Mouse (Mus musculus): ENCODE measurements at regions not wholly inside any gene's neighbourhood (a gene's known extent, or its start where the extent isn't known, plus 50 kb on each side); places are given as distances from the start of the nearest gene placed in this dataset.

GRCm38 (mm10) chr8:109417971-109418370 lies 75.9 kb upstream of the Pmfbp1 start:
- no peaks in the 10 kb centered on the region for H3K36me3 ChIP-seq (ENCODE audit: control insufficient read depth, insufficient read depth, low read length)
- no peak overlapping the region for H3K4me2 ChIP-seq (ENCODE audit: low read depth, low read length)
- no peak overlapping the region for H3K9ac ChIP-seq (ENCODE audit: low read length)
- H3K27me3 ChIP-seq (ENCODE audit: control insufficient read depth, insufficient read depth, low read length) = no peaks in the 10 kb centered on the region
- no peaks in the 10 kb centered on the region for H3K4me1 ChIP-seq (ENCODE audit: control insufficient read depth, insufficient read depth, low read length)
- WGBS = 44% methylated on average over 12 of the region's 12 CpGs
- ATAC-seq (ENCODE audit: insufficient read depth, low FRiP score) = no peak
- H3K4me3 ChIP-seq (replicated peaks; ENCODE audit: low read length) = no peak overlapping the region
- no peak overlapping the region for H3K27ac ChIP-seq (ENCODE audit: low read length)
- no peaks in the 10 kb centered on the region for H3K9me3 ChIP-seq (replicated peaks; ENCODE audit: control insufficient read depth, low read length)

- ATAC-seq (ENCODE audit: insufficient read depth, low FRiP score) = no peak
- WGBS = 56% methylated on average over 4 of the region's 4 CpGs
- Histone ChIP-seq H3K9ac (ENCODE audit: low read length) (no peak overlapping the region), H3K9me3 (replicated peaks; ENCODE audit: control insufficient read depth, low read length) (no peaks in the 10 kb centered on the region), H3K27me3 (ENCODE audit: control insufficient read depth, insufficient read depth, low read length) (no peaks in the 10 kb centered on the region), H3K36me3 (ENCODE audit: control insufficient read depth, insufficient read depth, low read length) (no peaks in the 10 kb centered on the region), H3K4me2 (ENCODE audit: low read depth, low read length) (no peak overlapping the region), H3K27ac (ENCODE audit: low read length) (no peak overlapping the region), H3K4me1 (ENCODE audit: control insufficient read depth, insufficient read depth, low read length) (no peaks in the 10 kb centered on the region), H3K4me3 (replicated peaks; ENCODE audit: low read length) (no peak overlapping the region)
Measured at GRCm38 (mm10) chr8:109419029-109419596, 74.7 kb upstream of the Pmfbp1 start.

- 61% methylated on average over 5 of the region's 5 CpGs for WGBS
- Histone ChIP-seq H3K36me3 (ENCODE audit: control insufficient read depth, insufficient read depth, low read length) (no peaks in the 10 kb centered on the region), H3K27ac (ENCODE audit: low read length) (no peak overlapping the region), H3K9me3 (replicated peaks; ENCODE audit: control insufficient read depth, low read length) (no peaks in the 10 kb centered on the region), H3K4me2 (ENCODE audit: low read depth, low read length) (no peak overlapping the region), H3K4me3 (replicated peaks; ENCODE audit: low read length) (no peak overlapping the region), H3K4me1 (ENCODE audit: control insufficient read depth, insufficient read depth, low read length) (no peaks in the 10 kb centered on the region), H3K27me3 (ENCODE audit: control insufficient read depth, insufficient read depth, low read length) (no peaks in the 10 kb centered on the region), H3K9ac (ENCODE audit: low read length) (no peak overlapping the region)
- no peak for ATAC-seq (ENCODE audit: insufficient read depth, low FRiP score)
Measured at GRCm38 (mm10) chr8:109424004-109424403, 69.8 kb upstream of the Pmfbp1 start.

GRCm38 (mm10) chr8:109428551-109428950 lies 65.3 kb upstream of the Pmfbp1 start:
- H3K4me1 ChIP-seq (ENCODE audit: control insufficient read depth, insufficient read depth, low read length) = no peaks in the 10 kb centered on the region
- 63% methylated on average over 9 of the region's 9 CpGs for WGBS

GRCm38 (mm10) chr8:109434538-109434937 lies 59.3 kb upstream of the Pmfbp1 start:
- Histone ChIP-seq H3K4me1 (ENCODE audit: control insufficient read depth, insufficient read depth, low read length) (no peaks in the 10 kb centered on the region), H3K4me2 (ENCODE audit: low read depth, low read length) (no peak overlapping the region), H3K4me3 (replicated peaks; ENCODE audit: low read length) (no peak overlapping the region), H3K36me3 (ENCODE audit: control insufficient read depth, insufficient read depth, low read length) (no peaks in the 10 kb centered on the region), H3K9me3 (replicated peaks; ENCODE audit: control insufficient read depth, low read length) (no peaks in the 10 kb centered on the region), H3K9ac (ENCODE audit: low read length) (no peak overlapping the region), H3K27me3 (ENCODE audit: control insufficient read depth, insufficient read depth, low read length) (no peaks in the 10 kb centered on the region), H3K27ac (ENCODE audit: low read length) (no peak overlapping the region)
- WGBS = 82% methylated on average over 12 of the region's 12 CpGs
- no peak for ATAC-seq (ENCODE audit: insufficient read depth, low FRiP score)

More at GRCm38 (mm10) chr8:109428551-109428950, 65.3 kb upstream of the Pmfbp1 start:
- Histone ChIP-seq H3K27me3 (ENCODE audit: control insufficient read depth, insufficient read depth, low read length) (no peaks in the 10 kb centered on the region), H3K27ac (ENCODE audit: low read length) (no peak overlapping the region), H3K9me3 (replicated peaks; ENCODE audit: control insufficient read depth, low read length) (no peaks in the 10 kb centered on the region), H3K4me3 (replicated peaks; ENCODE audit: low read length) (no peak overlapping the region), H3K9ac (ENCODE audit: low read length) (no peak overlapping the region), H3K4me2 (ENCODE audit: low read depth, low read length) (no peak overlapping the region), H3K36me3 (ENCODE audit: control insufficient read depth, insufficient read depth, low read length) (no peaks in the 10 kb centered on the region)
- ATAC-seq (ENCODE audit: insufficient read depth, low FRiP score) = no peak

- H3K9ac ChIP-seq (ENCODE audit: low read length) = no peak overlapping the region
- no peak for ATAC-seq (ENCODE audit: insufficient read depth, low FRiP score)
- H3K4me3 ChIP-seq (replicated peaks; ENCODE audit: low read length) = no peak overlapping the region
- H3K9me3 ChIP-seq (replicated peaks; ENCODE audit: control insufficient read depth, low read length) = no peaks in the 10 kb centered on the region
- 90% methylated on average over 4 of the region's 4 CpGs for WGBS
- no peaks in the 10 kb centered on the region for H3K36me3 ChIP-seq (ENCODE audit: control insufficient read depth, insufficient read depth, low read length)
- H3K27me3 ChIP-seq (ENCODE audit: control insufficient read depth, insufficient read depth, low read length) = no peaks in the 10 kb centered on the region
- no peak overlapping the region for H3K27ac ChIP-seq (ENCODE audit: low read length)
- no peak overlapping the region for H3K4me2 ChIP-seq (ENCODE audit: low read depth, low read length)
- H3K4me1 ChIP-seq (ENCODE audit: control insufficient read depth, insufficient read depth, low read length) = no peaks in the 10 kb centered on the region
Measured at GRCm38 (mm10) chr8:109436056-109436455, 57.8 kb upstream of the Pmfbp1 start.

- H3K4me3 ChIP-seq (replicated peaks; ENCODE audit: low read length) = no peak overlapping the region; the same call in 1 of the 2 replicates
- no peak for ATAC-seq (ENCODE audit: insufficient read depth, low FRiP score)
- H3K4me1 ChIP-seq (ENCODE audit: control insufficient read depth, insufficient read depth, low read length) = no peaks in the 10 kb centered on the region
- H3K9ac ChIP-seq (ENCODE audit: low read length) = no peak overlapping the region
- peak overlapping the region; percentile 44 for H3K4me2 ChIP-seq (ENCODE audit: low read depth, low read length)
- H3K9me3 ChIP-seq (replicated peaks; ENCODE audit: control insufficient read depth, low read length) = no peaks in the 10 kb centered on the region
- no peaks in the 10 kb centered on the region for H3K27me3 ChIP-seq (ENCODE audit: control insufficient read depth, insufficient read depth, low read length)
- H3K27ac ChIP-seq (ENCODE audit: low read length) = no peak overlapping the region
- WGBS = 48% methylated on average over 19 of the region's 19 CpGs
- no peaks in the 10 kb centered on the region for H3K36me3 ChIP-seq (ENCODE audit: control insufficient read depth, insufficient read depth, low read length)
Measured at GRCm38 (mm10) chr8:109436830-109437567, 56.8 kb upstream of the Pmfbp1 start.

GRCm38 (mm10) chr8:109438531-109438930 lies 55.3 kb upstream of the Pmfbp1 start:
- H3K4me1 ChIP-seq (ENCODE audit: control insufficient read depth, insufficient read depth, low read length) = no peaks in the 10 kb centered on the region
- no peak overlapping the region for H3K4me2 ChIP-seq (ENCODE audit: low read depth, low read length)
- no peak overlapping the region for H3K4me3 ChIP-seq (replicated peaks; ENCODE audit: low read length)
- no peak for ATAC-seq (ENCODE audit: insufficient read depth, low FRiP score)
- H3K27me3 ChIP-seq (ENCODE audit: control insufficient read depth, insufficient read depth, low read length) = no peaks in the 10 kb centered on the region
- no peak overlapping the region for H3K27ac ChIP-seq (ENCODE audit: low read length)
- no peak overlapping the region for H3K9ac ChIP-seq (ENCODE audit: low read length)
- H3K36me3 ChIP-seq (ENCODE audit: control insufficient read depth, insufficient read depth, low read length) = no peaks in the 10 kb centered on the region
- WGBS = 92% methylated on average over 7 of the region's 7 CpGs
- H3K9me3 ChIP-seq (replicated peaks; ENCODE audit: control insufficient read depth, low read length) = no peaks in the 10 kb centered on the region

All from stomach, embryonic 16.5 days (tissue).